Mouse (Mus musculus): ENCODE results near the gene Exosc2.
A peak's percentile ranks its signal among the peaks of the same experiment; 100 is the strongest.
"Not testable (repeated sequence)": the region's sequence is repeated elsewhere in the genome, so short reads cannot be mapped to it uniquely, and the experiment has no call there.

Exosc2 gene

DNA sequence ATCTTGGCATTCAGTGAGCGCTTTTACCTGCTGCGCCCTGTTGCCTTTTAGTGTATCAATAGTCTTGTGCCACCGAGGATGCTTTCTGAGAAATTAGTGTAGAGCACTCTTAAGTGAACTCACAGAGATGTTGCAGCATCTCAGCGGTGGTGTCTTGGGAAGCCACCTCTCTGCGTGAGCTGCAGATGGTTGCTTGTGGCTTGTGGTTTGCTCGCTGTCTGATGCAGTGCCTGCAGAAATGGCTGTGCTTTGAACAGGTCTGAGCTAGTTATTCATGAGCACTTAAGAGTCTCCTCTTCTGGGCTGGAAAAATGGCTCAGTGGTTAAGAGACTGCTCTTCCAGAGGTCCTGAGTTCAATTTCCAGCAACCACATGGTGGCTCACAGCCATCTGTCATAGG is 8.1 kb downstream of the Exosc2 start:
- DNase-seq: no peak

DNA sequence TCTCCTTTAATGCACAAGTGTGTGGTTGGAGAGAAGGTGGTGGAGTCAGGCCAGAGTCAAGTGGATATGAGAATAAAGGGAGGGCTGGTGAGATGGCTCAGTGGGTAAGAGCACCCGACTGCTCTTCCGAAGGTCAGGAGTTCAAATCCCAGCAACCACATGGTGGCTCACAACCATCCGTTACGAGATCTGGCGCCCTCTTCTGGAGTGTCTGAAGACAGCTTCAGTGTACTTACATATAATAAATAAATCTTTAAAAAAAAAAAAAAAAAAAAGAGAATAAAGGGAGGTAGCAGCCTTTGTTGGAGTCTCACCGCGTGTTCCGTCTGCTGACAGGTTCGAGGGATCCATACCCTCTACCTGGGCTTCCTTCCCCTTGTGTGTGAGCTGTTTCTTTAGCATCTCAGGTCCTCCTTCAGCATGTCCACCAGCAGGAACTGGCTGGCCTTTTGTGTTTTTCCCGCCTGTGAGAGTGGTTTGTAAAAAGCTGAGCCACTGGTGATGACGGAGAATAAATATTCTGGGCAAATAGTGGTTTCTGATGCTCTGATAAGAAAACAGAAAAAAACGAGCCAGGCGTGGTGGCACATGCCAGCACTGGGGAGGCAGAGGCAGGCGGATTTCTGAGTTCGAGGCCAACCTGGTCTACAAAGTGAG is 10.7 kb downstream of the Exosc2 start:
- DNase-seq: not testable (repeated sequence)

DNA sequence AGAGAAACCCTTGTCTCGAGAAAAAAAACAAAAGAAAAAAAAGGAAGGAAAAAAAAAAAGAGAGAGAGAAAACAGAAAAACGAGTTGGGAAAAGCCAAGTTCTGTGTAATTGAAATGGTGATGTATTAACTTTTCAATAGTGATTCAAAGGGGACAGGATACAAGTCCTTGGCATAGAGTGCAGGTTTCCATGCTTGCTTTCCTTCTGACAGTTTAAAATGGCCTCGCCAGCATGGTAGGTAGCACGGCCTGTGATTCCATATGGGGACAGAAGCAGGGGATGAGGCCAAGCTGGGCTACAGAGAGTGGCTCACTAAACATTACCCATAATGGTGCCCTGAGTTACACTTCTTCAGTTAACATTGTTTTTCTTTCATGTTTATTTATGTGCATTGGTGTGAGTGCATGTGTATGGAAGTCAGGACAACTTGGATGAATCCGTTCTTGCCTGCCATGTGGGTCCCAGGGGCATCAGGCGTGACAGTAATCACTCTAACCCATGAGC is 11.3 kb downstream of the Exosc2 start:
- DNase-seq: no peak

DNA sequence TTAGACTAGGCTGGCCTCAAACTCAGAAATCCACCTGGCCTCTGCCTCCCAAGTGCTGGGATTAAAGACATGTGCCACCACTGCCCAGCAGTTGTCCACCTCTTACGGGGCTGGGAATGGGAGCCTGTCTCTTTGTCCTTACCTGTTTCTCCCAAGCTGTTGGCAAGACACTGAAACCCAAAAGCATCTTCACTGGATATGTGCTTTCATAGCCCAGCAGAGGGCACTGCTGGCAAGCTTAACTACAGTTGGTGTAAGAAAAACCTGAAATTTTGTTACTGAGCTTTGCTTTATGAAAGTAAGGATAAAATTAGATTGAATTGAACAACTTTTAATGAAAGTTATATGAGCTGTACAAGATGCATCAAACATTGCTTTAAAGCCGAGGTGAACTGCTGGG is 13.2 kb downstream of the Exosc2 start:
- peak; percentile 49 for DNase-seq

DNA sequence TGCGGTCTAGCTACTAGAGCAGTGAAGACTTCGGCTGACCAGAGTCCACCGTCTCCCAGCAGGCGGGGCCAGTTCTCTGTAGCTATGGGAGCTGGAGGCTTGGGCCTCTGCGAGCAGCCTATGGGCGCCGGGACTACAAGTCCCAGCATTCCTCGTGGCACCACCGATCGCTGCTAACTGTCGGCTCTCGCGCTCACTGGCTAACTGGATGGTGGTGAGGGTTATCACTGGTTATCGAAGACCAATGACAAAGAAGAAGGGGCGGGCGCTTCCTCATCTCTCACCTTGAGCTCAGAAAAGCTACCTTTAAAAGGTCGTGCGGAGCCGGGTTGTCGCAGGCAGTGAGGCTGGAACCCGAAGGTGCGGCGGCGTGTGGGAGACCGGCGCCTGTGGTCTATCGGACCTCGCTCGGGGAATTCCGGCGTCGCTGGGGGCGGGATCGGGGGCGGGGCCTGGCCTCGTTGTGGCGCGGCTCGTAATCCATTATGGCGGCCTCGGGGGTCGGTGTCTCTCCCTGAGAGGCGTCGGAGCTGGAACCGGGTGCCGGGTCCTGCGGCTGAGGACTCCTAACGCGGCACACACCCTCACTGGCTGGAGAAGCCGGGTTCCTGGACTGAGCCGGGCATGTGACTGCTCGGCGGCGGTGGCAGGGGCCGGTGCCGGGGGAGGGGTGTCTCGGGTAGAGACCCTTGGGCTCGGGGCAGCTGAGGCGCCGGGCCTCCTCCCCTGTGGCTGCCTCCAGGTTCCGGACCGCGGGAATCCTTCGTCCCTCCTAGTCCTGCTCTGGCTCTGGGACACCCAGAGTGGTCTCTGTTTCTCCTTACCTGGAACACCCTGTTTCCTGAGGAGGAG is 17.8 kb downstream of the Exosc2 start, which contains the start of gene Abl1:
Gene Abl1 (plus strand): TSS at position 303 of the 852 bp plus-strand sequence.
- peak; percentile 92 for DNase-seq

DNA sequence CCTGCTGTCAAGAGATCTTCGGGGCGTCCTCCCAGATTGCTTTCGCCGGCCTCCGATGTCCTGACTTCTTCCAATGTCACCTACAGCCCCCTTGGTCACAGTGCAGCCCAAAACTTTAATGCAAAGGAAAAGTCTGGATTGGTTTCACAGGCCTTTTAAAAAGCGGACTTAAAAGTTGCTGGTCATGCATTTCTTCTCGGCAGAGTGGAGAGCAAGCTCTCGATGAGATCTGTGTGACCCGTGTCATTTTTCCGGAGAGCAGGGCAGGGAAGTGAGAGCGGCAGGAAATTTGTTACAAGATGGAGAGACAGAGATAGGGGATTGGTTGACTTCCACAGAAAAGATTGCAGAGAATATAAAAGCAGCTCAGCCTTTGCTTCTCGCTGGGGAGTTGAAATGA is 18.5 kb downstream of the Exosc2 start:
- DNase-seq: peak; percentile 29

DNA sequence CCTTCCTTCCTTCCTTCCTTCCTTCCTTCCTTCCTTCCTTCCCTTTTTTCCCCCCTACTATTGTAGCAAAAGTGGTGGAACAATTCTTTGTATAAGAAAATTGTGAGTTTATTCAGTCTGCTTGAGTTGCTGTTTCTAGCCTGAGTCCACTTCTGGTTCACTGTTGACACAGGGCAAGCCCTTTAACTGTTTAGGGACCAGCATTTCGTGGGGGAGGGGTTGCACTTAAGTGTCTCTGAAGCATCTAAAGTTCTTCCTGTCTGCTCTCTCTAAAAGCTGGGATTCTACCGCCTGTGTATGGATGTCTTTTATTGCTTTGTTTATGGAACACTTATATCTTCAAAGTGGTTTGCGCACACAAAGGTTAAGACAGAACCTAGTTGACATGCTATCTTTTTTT is 19.5 kb downstream of the Exosc2 start:
- no peak for DNase-seq

DNA sequence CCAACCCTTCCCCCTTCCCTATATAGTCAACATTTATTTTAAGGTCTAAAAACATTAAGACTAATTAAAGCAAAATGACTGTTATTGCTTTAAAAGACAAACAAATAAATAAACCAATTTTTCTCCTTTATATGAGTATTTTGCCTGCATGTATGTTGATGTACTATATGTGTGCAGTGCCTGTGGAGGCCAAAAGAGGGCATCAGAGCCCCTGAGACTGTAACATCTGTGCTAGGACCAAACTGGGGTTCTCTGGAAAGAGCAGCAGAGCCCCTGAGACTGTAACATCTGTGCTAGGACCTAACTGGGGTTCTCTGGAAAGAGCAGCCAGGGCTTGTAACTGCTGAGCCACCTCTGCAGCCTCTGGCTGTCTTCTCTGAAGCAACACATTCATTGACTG is 27.7 kb downstream of the Exosc2 start:
- DNase-seq: no peak

DNA sequence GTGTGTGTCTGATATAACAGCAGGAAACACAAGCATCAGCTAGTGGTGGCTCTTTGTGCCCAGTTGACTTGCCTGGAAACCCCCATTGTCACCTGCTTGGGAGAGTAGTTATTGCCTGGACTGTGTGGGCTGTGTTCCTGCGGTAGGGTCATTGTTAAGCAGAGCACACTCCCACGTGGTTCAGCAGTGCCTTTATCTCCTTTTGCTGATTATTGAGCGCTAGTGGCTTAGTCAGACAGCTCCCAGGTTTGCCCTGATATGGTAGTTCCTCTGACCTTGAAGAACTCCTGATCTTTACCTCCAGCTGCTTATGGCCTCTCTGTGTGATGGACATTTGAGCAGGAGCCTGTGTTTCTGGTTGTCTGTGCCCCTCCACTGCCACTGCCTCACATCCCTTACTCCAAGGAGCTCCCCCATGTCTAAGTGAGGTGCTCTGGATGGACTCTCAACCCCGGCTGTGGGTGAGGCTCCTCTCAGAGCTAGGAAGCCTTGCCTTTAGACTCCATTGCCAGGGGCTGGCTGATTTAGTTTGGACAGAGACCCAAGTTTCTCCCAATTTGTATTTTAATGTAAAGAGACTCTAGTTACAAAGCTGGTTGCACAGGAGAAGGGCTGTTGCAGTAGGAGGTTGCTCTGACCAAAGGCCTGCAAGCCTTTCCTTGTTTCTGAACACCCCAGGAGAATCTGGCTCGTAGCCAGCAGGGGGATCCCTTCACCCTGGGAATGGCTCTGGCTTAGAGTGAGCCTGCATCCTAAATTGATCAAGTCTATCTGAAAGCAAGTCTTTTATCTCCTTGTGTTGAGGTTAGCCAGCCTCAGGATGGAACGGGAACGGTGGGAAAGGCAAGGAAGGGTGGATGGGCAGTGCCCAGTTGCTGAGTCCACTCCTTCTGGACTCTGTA is 30.3 kb downstream of the Exosc2 start:
- no peak for DNase-seq

DNA sequence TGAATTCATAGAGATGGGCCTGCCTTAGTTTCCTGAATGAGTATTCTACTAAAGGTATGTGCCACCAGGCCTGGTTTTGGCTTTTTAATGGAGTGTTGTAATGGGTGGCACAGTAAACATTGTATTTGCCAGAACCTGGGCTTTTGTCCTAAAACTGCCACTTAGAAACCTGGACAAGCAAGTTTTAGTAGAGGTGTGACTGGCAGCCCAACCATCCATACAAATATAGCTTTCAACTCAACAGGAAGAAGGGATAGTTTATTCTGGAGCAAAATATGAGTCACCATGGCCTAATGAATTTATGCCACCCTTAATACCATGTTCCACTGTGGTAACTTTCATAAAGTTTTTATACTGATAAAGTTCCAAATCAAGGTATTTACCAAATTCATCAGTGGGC is 32.7 kb downstream of the Exosc2 start:
- DNase-seq: no peak

DNA sequence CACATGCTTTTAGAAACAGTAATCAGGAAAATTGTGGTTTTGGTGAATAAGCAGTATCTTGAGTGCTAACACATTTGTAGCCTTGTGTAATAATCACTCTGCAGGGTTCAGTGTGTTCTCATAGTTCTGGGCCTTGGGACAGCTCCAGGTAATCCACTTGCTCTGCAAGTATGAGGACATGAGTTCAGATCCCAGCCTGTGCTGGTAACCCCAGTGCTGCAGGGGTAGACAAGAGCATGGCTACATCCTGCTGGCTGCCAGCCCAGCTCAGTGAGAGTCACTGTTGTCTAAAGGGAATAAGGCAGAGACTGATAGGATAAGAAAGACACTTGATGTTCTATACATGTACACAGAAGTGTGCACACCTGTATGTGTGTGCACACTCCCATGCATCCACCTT is 35.4 kb downstream of the Exosc2 start:
- no peak for DNase-seq

DNA sequence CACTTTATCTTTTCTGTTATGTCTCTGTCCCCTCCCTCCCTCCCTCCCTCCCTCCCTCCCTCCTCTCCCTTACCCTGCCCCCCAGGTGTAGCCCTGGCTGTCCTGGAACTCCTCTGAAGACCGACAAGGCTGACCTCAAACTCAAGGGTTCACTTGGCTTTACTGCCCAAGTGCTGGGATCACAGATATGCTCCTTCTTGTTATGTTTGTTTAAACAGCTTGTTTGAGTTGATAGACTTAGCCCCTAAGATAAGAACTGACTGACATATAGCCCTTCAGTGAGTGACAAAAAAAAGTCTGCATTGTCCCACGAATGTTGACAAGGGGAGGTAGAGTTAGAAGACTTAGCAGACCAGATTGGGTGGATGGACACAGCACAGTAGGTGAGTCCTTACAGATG is 36.0 kb downstream of the Exosc2 start:
- DNase-seq: no peak

DNA sequence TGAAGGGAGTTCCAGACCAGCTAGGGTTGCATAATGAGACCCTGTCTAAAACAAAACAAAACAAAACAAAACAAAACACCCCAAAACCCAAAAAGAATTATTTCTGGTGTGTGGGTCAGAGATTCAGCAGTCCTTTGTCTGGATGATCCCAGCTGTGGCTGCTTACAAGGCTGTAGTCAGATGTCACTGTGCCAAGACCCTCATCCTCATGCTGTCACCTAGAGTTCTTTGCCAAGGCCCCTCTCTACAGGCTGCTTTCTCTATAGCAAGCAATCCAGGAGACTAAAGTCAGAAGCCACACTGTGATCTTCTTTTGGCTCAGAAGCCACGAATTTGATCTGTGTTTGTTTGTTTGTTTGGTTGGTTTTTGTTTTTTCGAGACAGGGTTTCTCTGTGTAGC is 42.2 kb downstream of the Exosc2 start:
- DNase-seq: no peak

DNA sequence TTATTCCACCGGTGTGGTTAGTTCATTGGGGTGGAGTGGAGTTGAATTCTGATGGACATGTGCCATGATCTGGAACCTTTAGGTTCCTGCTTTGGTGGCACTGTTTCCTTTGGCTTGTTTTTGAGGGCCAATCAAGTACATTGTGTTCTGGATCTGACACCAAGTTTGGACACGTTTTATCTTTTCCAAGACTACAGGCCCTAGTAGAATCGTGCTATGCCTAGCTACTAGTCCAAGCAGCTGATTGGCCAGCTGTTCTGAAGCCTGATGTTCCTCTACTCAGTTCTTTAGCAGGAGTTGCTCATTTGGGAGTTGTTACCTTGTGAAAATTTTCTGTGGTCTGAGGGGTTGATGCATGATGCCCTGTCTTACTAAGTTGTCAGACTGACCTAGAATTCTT is 43.3 kb downstream of the Exosc2 start:
- DNase-seq: no peak

DNA sequence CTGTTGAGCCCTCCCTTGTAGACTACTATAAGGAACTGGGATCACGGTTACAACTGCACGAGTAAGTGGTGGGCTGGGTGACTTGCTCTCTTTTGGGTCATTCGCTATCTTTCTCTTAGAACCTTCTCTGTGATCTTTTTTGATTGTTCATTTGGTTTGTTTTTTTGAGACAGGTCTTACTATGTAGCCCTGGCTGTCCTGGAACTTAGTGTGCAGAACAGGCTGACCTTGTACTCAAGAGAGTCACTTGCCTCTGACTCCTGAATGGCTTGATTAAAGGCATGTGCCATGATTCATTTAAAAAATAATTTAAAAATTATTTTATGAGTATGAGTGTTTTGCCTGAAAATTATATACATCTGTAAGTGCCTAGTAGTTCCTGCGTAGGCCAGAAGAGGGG is 44.3 kb downstream of the Exosc2 start:
- DNase-seq: no peak

DNA sequence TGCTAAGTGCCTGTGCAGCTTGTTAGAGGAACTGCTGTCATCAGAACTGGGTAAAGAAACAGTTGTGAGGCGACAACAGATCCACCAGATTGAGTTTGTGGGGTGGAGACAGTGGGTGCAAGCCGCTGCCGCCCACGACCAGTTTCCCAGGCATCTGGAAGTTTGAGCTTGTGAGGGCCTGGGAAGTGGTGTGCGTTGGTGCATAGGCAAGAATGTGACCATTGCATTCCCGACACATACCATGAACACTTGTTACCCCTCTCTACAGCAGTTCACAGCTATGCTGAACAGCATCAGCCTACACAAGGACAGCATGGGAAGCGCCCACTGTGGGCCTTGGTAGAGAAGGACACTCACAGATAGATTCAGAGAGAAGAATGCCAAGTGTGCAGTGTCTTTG is 45.5 kb downstream of the Exosc2 start:
- DNase-seq: no peak

DNA sequence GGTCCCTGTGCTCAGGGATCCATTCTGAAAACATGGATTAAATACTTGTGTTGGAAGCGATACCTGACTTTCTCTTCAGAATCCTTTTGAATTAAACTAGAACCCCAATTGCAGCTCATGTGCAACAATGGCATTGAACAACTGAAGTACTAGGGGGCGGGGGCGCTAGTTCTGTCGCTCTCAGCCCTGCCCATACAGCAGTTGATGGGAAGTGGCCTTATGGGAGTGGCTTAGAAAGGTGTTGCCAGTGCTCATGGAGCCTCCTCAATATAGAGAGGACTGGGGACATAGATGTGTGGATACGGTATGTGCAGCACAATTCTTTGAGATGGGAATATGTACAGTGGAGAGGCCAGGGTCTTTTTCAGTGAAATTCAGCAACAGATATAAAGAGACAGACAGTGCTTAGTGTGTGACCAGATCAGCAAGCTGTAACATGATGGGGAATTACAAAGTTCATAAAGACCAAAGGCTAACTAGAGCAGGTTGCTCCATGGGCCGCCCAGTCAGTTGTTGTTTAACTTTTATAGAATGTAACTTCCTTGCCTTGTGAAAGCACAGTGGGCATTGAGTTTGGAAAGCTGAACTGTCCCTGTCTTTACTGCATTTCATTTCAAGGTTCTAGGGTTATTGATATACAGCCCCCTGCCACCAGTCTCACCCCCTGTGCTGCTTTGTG is 48.8 kb downstream of the Exosc2 start:
- DNase-seq: no peak

DNA sequence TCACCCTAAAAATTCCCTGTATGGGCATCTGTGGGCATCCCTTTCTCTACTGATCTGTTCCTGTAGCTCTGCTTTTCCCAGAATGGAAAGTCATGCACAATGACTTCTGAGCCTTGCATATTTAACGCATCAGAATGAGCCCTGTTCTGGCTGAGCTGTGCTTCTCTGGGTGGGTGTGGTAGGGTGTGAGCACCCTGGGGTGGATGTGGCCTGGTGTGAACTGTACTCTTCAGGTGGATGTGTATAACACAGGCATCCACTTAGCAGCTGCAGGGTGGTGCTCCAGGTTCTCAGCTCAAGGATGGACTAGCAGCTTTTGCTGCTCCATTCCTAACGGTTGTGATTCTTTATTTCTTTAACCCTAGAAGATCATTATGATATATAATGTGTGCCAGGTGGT is 49.4 kb downstream of the Exosc2 start:
- DNase-seq: no peak

DNA sequence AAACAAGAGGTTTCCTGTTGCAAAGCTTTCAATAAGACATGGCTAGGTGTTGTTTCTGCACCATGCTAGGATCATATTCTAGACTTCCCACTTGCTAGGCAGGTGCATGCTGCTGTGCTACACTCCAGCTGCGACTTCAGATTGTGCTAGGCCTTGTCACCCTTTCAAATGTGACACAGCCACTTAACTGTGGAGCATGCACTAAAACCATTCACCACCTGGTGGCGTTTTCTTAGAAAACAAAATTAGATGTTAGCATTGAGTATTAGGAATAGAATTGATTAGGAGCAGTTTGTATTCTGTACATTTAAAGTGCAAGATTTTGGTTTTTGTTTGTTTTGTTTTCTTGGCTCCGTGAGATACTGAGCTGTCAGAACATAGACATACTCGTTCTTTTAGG is 50.3 kb downstream of the Exosc2 start:
- no peak for DNase-seq

DNA sequence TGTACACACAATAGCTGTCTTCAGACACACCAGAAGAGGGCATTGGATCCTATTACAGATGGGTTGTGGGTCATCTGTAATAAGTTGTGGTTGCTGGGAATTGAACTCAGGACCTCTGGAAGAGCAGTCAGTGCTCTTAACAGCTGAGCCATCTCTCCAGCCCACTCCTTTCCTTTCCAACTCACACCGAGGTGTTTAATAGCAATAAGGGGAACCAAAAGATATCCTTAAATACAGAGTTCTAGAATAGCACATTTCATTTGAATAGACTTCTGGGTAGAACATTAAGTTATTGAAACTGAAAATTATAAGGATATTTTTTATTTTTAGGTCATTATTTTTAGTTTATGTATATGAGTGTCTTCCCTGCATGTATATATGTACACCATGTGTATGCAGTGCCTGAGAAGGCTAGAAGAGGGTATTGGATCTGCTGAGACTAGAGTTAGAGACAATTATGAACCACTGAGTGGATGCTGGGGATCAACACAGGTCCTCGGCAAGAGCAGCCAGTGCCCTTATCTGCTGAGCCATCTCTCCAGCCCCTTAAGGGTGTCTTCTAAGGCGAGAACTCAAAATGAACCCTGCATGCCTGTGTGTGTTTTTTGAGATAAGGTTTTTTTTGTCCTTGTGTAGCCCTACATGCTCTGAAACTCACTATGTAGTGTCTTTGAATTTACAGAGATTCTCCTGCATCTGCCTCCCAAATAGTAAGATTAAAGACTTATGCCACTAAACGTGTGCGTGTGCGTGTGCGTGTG is 54.4 kb downstream of the Exosc2 start:
- DNase-seq: no peak

DNA sequence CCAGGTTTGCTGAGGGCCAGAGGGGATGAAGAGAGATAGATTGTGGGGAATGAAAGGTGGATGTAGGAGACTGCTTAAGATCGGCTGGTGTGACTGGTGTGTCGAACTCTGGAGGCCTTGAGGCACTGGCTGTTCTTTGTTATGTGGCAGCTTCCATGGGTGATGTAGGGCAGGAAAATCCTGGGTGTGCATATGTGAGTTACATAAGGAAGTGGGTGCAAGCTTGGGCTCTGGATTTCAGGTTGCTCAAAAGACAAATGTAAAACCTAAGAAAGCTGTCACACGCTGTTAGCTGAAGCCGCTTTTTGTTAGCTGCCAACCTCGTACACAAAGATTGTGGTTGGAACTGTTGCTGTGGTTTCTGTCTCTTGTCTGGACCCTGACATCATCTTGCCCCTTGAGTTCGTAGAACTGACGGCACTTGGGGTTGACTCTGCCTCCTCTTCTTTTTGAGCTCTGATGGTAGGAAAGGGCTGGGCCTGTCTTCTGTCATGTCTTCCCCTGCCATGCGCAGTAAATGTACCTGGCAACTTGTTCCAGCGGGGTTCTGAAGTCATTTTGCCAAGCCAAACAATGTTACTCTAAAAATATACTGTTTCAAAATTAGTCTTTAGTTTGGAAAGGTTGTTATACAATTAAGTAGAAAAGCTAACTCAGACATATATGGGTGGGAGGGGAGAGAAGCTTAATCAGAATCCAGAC is 57.2 kb downstream of the Exosc2 start:
- no peak for DNase-seq

All from cerebellum, adult 8-10 months (tissue).